Mouse (Mus musculus) intestine, embryonic 15.5 days (tissue): Measurements from ENCODE around the gene Map2k1. TPM values are rescaled to one million over a fixed set of nuclear protein-coding genes. Genes with fewer than 3 reads are reported as not detected.
"Not testable (repeated sequence)": the region's sequence is repeated elsewhere in the genome, so short reads cannot be mapped to it uniquely, and the experiment has no call there.

Experiments
- ATAC-seq: fragments of 200-750 bp; cut with Nextera tagmentation; 2 replicates; pipeline ENCODE4 v1.8.0; 2017; ENCODE audit warnings: moderate TSS enrichment, moderate library complexity
- H3K27ac ChIP-seq: fragments of 300-500 bp; sonication (generic); 2 replicates; pipeline ENCODE4 v1.5.1; 2015; ENCODE audit warnings: mild to moderate bottlenecking, inconsistent platforms
- H3K27me3 ChIP-seq: fragments of 300-500 bp; sonication (generic); replicated peaks from 2 replicates; pipeline ENCODE4 v1.6.1; 2015; ENCODE audit warnings: inconsistent platforms
- H3K36me3 ChIP-seq: fragments of 300-500 bp; sonication (generic); 2 replicates; pipeline ENCODE4 v1.6.1; 2015; ENCODE audit warnings: inconsistent platforms
- H3K4me1 ChIP-seq: fragments of 300-500 bp; sonication (generic); replicated peaks from 2 replicates; pipeline ENCODE4 v1.6.1; 2015; ENCODE audit warnings: inconsistent platforms
- H3K4me2 ChIP-seq: fragments of 300-500 bp; sonication (generic); replicated peaks from 2 replicates; pipeline ENCODE4 v1.6.1; 2015; ENCODE audit warnings: mild to moderate bottlenecking, inconsistent platforms
- H3K4me3 ChIP-seq: fragments of 300-500 bp; sonication (generic); replicated peaks from 2 replicates; pipeline ENCODE4 v1.5.1; 2015; ENCODE audit warnings: inconsistent platforms
- H3K9ac ChIP-seq: fragments of 300-500 bp; sonication (generic); 2 replicates; pipeline ENCODE4 v1.6.1; 2015; ENCODE audit warnings: inconsistent platforms
- H3K9me3 ChIP-seq: fragments of 300-500 bp; sonication (generic); 2 replicates; pipeline ENCODE4 v1.6.1; 2016; ENCODE audit warnings: inconsistent platforms
- WGBS: fragments of 180-500 bp; shearing (Covaris S2); methylation state at CpG from one replicate; pipeline ENCODE4 v1.1.7; 2015; 5-methylcytosine and 5-hydroxymethylcytosine counted together
- polyA plus RNA-seq: library from polyadenylated mRNA; unstranded; fragments of >200 nt; fragmentation: Nextera tagmentation; extraction: Ambion mirVana; gene quantifications from 2 replicates; pipeline ENCODE4 v1.2.1, GENCODE M21; 2015

Gene Map2k1
- polyA plus RNA-seq, 1 experiment from 2014 or later: 102 TPM

GRCm38 (mm10) chr9:64172816-64173665 lies 80.4 kb downstream of the Map2k1 start, which contains the start of the genes Zwilch and Rpl4:
Gene Zwilch (minus strand): TSS chr9:64173104.
Gene Rpl4 (plus strand): TSS chr9:64173375.
- Histone ChIP-seq H3K36me3 (peaks cover 33% of the 10 kb centered on the region), H3K4me2 (peak within 1 kb of the TSS; percentile 66), H3K4me1 (peaks cover 3% of the 10 kb centered on the region; the same call in 1 of the 2 replicates), H3K27me3 (no peaks in the 10 kb centered on the region), H3K9ac (peak within 1 kb of the TSS; percentile 87), H3K4me3 (peak within 1 kb of the TSS; percentile 83), H3K9me3 (no peaks in the 10 kb centered on the region), H3K27ac (peak within 1 kb of the TSS; percentile 91)
- 0% methylated on average over 42 of the region's 42 CpGs for WGBS
- peak; percentile 91 for ATAC-seq

GRCm38 (mm10) chr9:64172145-64172815 lies 81.2 kb downstream of the Map2k1 start:
- ATAC-seq: peak; percentile 70
- Histone ChIP-seq H3K4me2 (peak overlapping the region; percentile 66), H3K27ac (peak overlapping the region; percentile 91), H3K36me3 (peaks cover 25% of the 10 kb centered on the region), H3K27me3 (no peaks in the 10 kb centered on the region), H3K4me1 (peaks cover 3% of the 10 kb centered on the region; the same call in 1 of the 2 replicates), H3K9ac (peak overlapping the region; percentile 87), H3K4me3 (peak overlapping the region; percentile 83), H3K9me3 (no peaks in the 10 kb centered on the region)
- WGBS: 2% methylated on average over 18 of the region's 18 CpGs

GRCm38 (mm10) chr9:64169967-64170366 lies 83.5 kb downstream of the Map2k1 start:
- WGBS: 84% methylated on average over 3 of the region's 3 CpGs
- H3K9ac ChIP-seq, H3K4me2 ChIP-seq, H3K4me3 ChIP-seq, H3K9me3 ChIP-seq, H3K36me3 ChIP-seq, H3K27me3 ChIP-seq, H3K4me1 ChIP-seq, H3K27ac ChIP-seq, ATAC-seq: not testable (repeated sequence)

- 85% methylated on average over 5 of the region's 5 CpGs for WGBS
- H3K4me1 ChIP-seq: no peaks in the 10 kb centered on the region
- H3K9ac ChIP-seq: no peak overlapping the region
- no peaks in the 10 kb centered on the region for H3K27me3 ChIP-seq
- no peak for ATAC-seq
- no peak overlapping the region for H3K4me2 ChIP-seq
- no peaks in the 10 kb centered on the region for H3K9me3 ChIP-seq
- no peak overlapping the region for H3K4me3 ChIP-seq
- peaks cover 12% of the 10 kb centered on the region; the same call in 1 of the 2 replicates for H3K36me3 ChIP-seq
- H3K27ac ChIP-seq: no peak overlapping the region
These were observed 93.0 kb downstream of the Map2k1 start for GRCm38 (mm10) chr9:64160471-64160870.

- WGBS: 91% methylated on average over 1 of the region's 1 CpGs
- Histone ChIP-seq H3K4me1 (no peaks in the 10 kb centered on the region), H3K9ac (no peak overlapping the region), H3K4me2 (no peak overlapping the region), H3K27me3 (no peaks in the 10 kb centered on the region), H3K9me3 (no peaks in the 10 kb centered on the region), H3K27ac (no peak overlapping the region), H3K4me3 (no peak overlapping the region), H3K36me3 (peaks cover 24% of the 10 kb centered on the region; the same call in 1 of the 2 replicates)
- ATAC-seq: no peak
These were observed 96.8 kb downstream of the Map2k1 start for GRCm38 (mm10) chr9:64156641-64157040.

- no peak for ATAC-seq
- H3K27ac ChIP-seq: no peak overlapping the region
- WGBS: 87% methylated on average over 9 of the region's 9 CpGs
- peaks cover 4% of the 10 kb centered on the region; the same call in 1 of the 2 replicates for H3K36me3 ChIP-seq
- H3K9ac ChIP-seq: no peak overlapping the region
- H3K4me1 ChIP-seq: no peaks in the 10 kb centered on the region
- no peak overlapping the region for H3K4me2 ChIP-seq
- no peaks in the 10 kb centered on the region for H3K9me3 ChIP-seq
- no peak overlapping the region for H3K4me3 ChIP-seq
- no peaks in the 10 kb centered on the region for H3K27me3 ChIP-seq
These were observed 113.6 kb downstream of the Map2k1 start for GRCm38 (mm10) chr9:64139879-64140278.

- not testable (repeated sequence) for H3K9me3 ChIP-seq, H3K4me2 ChIP-seq, ATAC-seq, H3K9ac ChIP-seq, H3K36me3 ChIP-seq, H3K27ac ChIP-seq, H3K27me3 ChIP-seq, H3K4me3 ChIP-seq, H3K4me1 ChIP-seq
- WGBS: 4% methylated on average over 6 of the region's 6 CpGs
These were observed 114.5 kb downstream of the Map2k1 start for GRCm38 (mm10) chr9:64138896-64139295.

Other genes starting within 250 kb of the Map2k1 start
- gene Smad6, start 231.6 kb downstream of the Map2k1 start, polyA plus RNA-seq: 11.9 and 13.0 TPM in 2 replicates
- 0.13 and 0.15 TPM in 2 replicates for gene Lctl, start 136.5 kb downstream of the Map2k1 start, polyA plus RNA-seq
- gene Zwilch, start 80.5 kb downstream of the Map2k1 start, polyA plus RNA-seq: 20.4 and 21.6 TPM in 2 replicates
- gene Rpl4, start 80.3 kb downstream of the Map2k1 start, polyA plus RNA-seq: 1,198 and 1,252 TPM in 2 replicates
- gene Snapc5, start 74.4 kb downstream of the Map2k1 start, polyA plus RNA-seq: 29.3 and 39.6 TPM in 2 replicates
- gene Uchl4, start 18.4 kb downstream of the Map2k1 start, polyA plus RNA-seq: 2.2 and 3.3 TPM in 2 replicates
- gene Tipin, start 27.9 kb upstream of the Map2k1 start, polyA plus RNA-seq: 171 and 190 TPM in 2 replicates
- 19.3 and 19.8 TPM in 2 replicates for gene Dis3l, start 87.7 kb upstream of the Map2k1 start, polyA plus RNA-seq
- gene Megf11, start 132.0 kb upstream of the Map2k1 start, polyA plus RNA-seq: 0.89 and 1.3 TPM in 2 replicates